Mouse (Mus musculus) hindbrain, embryonic 16.5 days (tissue): Measurements from ENCODE around the gene Smtn. TPM values are rescaled to one million over a fixed set of nuclear protein-coding genes. Genes with fewer than 3 reads are reported as not detected.

ENCODE experiments used
- ATAC-seq: fragments of 200-750 bp; cut with Nextera tagmentation; 2 replicates; pipeline ENCODE4 v1.8.0; 2017; ENCODE audit warnings: moderate TSS enrichment, moderate library complexity
- H3K27ac ChIP-seq: fragments of 300-500 bp; sonication (generic); 2 replicates; pipeline ENCODE4 v1.5.1; 2014; ENCODE audit warnings: low read depth, mild to moderate bottlenecking, control low read depth, low read length, moderate library complexity
- H3K27me3 ChIP-seq: fragments of 300-500 bp; sonication (generic); replicated peaks from 2 replicates; pipeline ENCODE4 v1.6.1; 2014; ENCODE audit warnings: low read length; ENCODE audit not compliant: control insufficient read depth, insufficient read depth
- H3K36me3 ChIP-seq: fragments of 300-500 bp; sonication (generic); 2 replicates; pipeline ENCODE4 v1.6.1; 2014; ENCODE audit warnings: mild to moderate bottlenecking, low read length, moderate library complexity, mixed read lengths; ENCODE audit not compliant: control insufficient read depth, insufficient read depth
- H3K4me1 ChIP-seq: fragments of 300-500 bp; sonication (generic); 2 replicates; pipeline ENCODE4 v1.6.1; 2014; ENCODE audit warnings: low read depth, low read length; ENCODE audit not compliant: control insufficient read depth, insufficient read depth
- H3K4me2 ChIP-seq: fragments of 300-500 bp; sonication (generic); 2 replicates; pipeline ENCODE4 v1.6.1; 2014; ENCODE audit warnings: mild to moderate bottlenecking, low read length, control low read depth, moderate library complexity
- H3K4me3 ChIP-seq: fragments of 300-500 bp; sonication (generic); 2 replicates; pipeline ENCODE4 v1.5.1; 2014; ENCODE audit warnings: mild to moderate bottlenecking, low read length, control low read depth, moderate library complexity
- H3K9ac ChIP-seq: fragments of 300-500 bp; sonication (generic); 2 replicates; pipeline ENCODE4 v1.6.1; 2014; ENCODE audit warnings: low read depth, mild to moderate bottlenecking, control low read depth, low read length, moderate library complexity
- H3K9me3 ChIP-seq: fragments of 300-500 bp; sonication (generic); 2 replicates; pipeline ENCODE4 v1.6.1; 2014; ENCODE audit warnings: mild to moderate bottlenecking, low read length, moderate library complexity; ENCODE audit not compliant: control insufficient read depth
- WGBS: fragments of 180-500 bp; shearing (Covaris S2); extraction: QIAGEN DNeasy Blood & Tissue Kit; methylation state at CpG from one replicate; pipeline ENCODE4 v1.1.7; 2014; 5-methylcytosine and 5-hydroxymethylcytosine counted together
- polyA plus RNA-seq: library from polyadenylated mRNA; unstranded; fragments of >200 nt; fragmentation: Nextera tagmentation; extraction: Ambion mirVana; gene quantifications from 2 replicates; pipeline ENCODE4 v1.2.1, GENCODE M21; 2015

Gene Smtn
- 15.2 and 21.8 TPM in 2 replicates for polyA plus RNA-seq

GRCm38 (mm10) chr11:3540451-3541085 is at the start of gene Smtn:
Smtn (minus strand) TSS chr11:3540612.
- Histone ChIP-seq H3K27ac (no peak within 1 kb of the TSS), H3K9ac (peak within 1 kb of the TSS; percentile 66), H3K27me3 (no peaks in the 10 kb centered on the region), H3K4me3 (peak within 1 kb of the TSS; percentile 60), H3K36me3 (no peaks in the 10 kb centered on the region), H3K4me1 (peaks cover 7% of the 10 kb centered on the region), H3K4me2 (peak within 1 kb of the TSS; percentile 76), H3K9me3 (peaks cover 2% of the 10 kb centered on the region; the same call in 1 of the 2 replicates)
- WGBS, result 96% methylated on average over 23 of the region's 23 CpGs
- no peak for ATAC-seq

- 83% methylated on average over 11 of the region's 11 CpGs for WGBS
- no peak for ATAC-seq
These were observed 47.7 kb upstream of the Smtn start for GRCm38 (mm10) chr11:3588036-3588672.

GRCm38 (mm10) chr11:3587350-3587749 is 46.9 kb upstream of the Smtn start:
- ATAC-seq, result no peak
- WGBS, result 41% methylated on average over 4 of the region's 4 CpGs
- Histone ChIP-seq H3K4me2 (no peak overlapping the region), H3K27ac (no peak overlapping the region), H3K4me3 (no peak overlapping the region), H3K4me1 (no peaks in the 10 kb centered on the region), H3K9me3 (no peaks in the 10 kb centered on the region), H3K27me3 (no peaks in the 10 kb centered on the region), H3K36me3 (no peaks in the 10 kb centered on the region), H3K9ac (no peak overlapping the region)

More at GRCm38 (mm10) chr11:3588036-3588672, 47.7 kb upstream of the Smtn start:
- no peaks in the 10 kb centered on the region for H3K4me1 ChIP-seq
- no peak overlapping the region for H3K27ac ChIP-seq
- no peaks in the 10 kb centered on the region for H3K9me3 ChIP-seq
- H3K4me2 ChIP-seq, result no peak overlapping the region
- no peak overlapping the region for H3K9ac ChIP-seq
- H3K27me3 ChIP-seq, result no peaks in the 10 kb centered on the region
- H3K4me3 ChIP-seq, result no peak overlapping the region
- no peaks in the 10 kb centered on the region for H3K36me3 ChIP-seq

GRCm38 (mm10) chr11:3585983-3586618 is 45.7 kb upstream of the Smtn start:
- ATAC-seq, result no peak
- H3K27ac ChIP-seq, result no peak overlapping the region
- 81% methylated on average over 6 of the region's 6 CpGs for WGBS

GRCm38 (mm10) chr11:3583127-3583526 is 42.7 kb upstream of the Smtn start:
- 81% methylated on average over 5 of the region's 5 CpGs for WGBS
- no peaks in the 10 kb centered on the region for H3K36me3 ChIP-seq
- ATAC-seq, result no peak

More at GRCm38 (mm10) chr11:3585983-3586618, 45.7 kb upstream of the Smtn start:
- no peak overlapping the region for H3K4me2 ChIP-seq
- no peaks in the 10 kb centered on the region for H3K4me1 ChIP-seq
- no peaks in the 10 kb centered on the region for H3K36me3 ChIP-seq
- no peak overlapping the region for H3K4me3 ChIP-seq
- no peaks in the 10 kb centered on the region for H3K9me3 ChIP-seq
- H3K9ac ChIP-seq, result no peak overlapping the region
- H3K27me3 ChIP-seq, result no peaks in the 10 kb centered on the region

GRCm38 (mm10) chr11:3581908-3582307 is 41.5 kb upstream of the Smtn start:
- H3K4me2 ChIP-seq, result no peak overlapping the region
- ATAC-seq, result no peak
- H3K27ac ChIP-seq, result no peak overlapping the region
- H3K9ac ChIP-seq, result no peak overlapping the region
- no peaks in the 10 kb centered on the region for H3K36me3 ChIP-seq
- H3K9me3 ChIP-seq, result no peaks in the 10 kb centered on the region
- no peak overlapping the region for H3K4me3 ChIP-seq
- no peaks in the 10 kb centered on the region for H3K4me1 ChIP-seq
- H3K27me3 ChIP-seq, result no peaks in the 10 kb centered on the region
- 94% methylated on average over 4 of the region's 4 CpGs for WGBS

More at GRCm38 (mm10) chr11:3583127-3583526, 42.7 kb upstream of the Smtn start:
- no peak overlapping the region for H3K9ac ChIP-seq
- H3K27me3 ChIP-seq, result no peaks in the 10 kb centered on the region
- H3K4me3 ChIP-seq, result no peak overlapping the region
- no peaks in the 10 kb centered on the region for H3K9me3 ChIP-seq
- no peaks in the 10 kb centered on the region for H3K4me1 ChIP-seq
- H3K27ac ChIP-seq, result no peak overlapping the region
- no peak overlapping the region for H3K4me2 ChIP-seq

- Histone ChIP-seq H3K4me2 (no peak overlapping the region), H3K4me1 (no peaks in the 10 kb centered on the region), H3K9me3 (no peaks in the 10 kb centered on the region), H3K4me3 (no peak overlapping the region), H3K36me3 (no peaks in the 10 kb centered on the region), H3K27ac (no peak overlapping the region), H3K9ac (no peak overlapping the region), H3K27me3 (no peaks in the 10 kb centered on the region)
- WGBS, result 78% methylated on average over 7 of the region's 7 CpGs
- ATAC-seq, result no peak
These were observed 40.1 kb upstream of the Smtn start for GRCm38 (mm10) chr11:3580306-3581084.

- Histone ChIP-seq H3K9me3 (no peaks in the 10 kb centered on the region), H3K27ac (no peak overlapping the region), H3K27me3 (no peaks in the 10 kb centered on the region), H3K4me1 (no peaks in the 10 kb centered on the region), H3K9ac (no peak overlapping the region), H3K4me3 (no peak overlapping the region), H3K4me2 (no peak overlapping the region), H3K36me3 (no peaks in the 10 kb centered on the region)
- 81% methylated on average over 10 of the region's 10 CpGs for WGBS
- ATAC-seq, result no peak
These were observed 37.8 kb upstream of the Smtn start for GRCm38 (mm10) chr11:3578050-3578725.
